Mouse (Mus musculus) heart, postnatal 25 days (tissue): Measurements from ENCODE around the gene Prok1. TPM values are rescaled to one million over a fixed set of nuclear protein-coding genes. Genes with fewer than 3 reads are reported as not detected.

Experiments used
- DNase-seq: peaks from one replicate; pipeline ENCODE4 v3.0.0; 2022; ENCODE audit warnings: low spot score
- intact Hi-C: fragments of 180-260 bp; cut with DNase I; formaldehyde crosslinking; loops from one replicate; pipeline ENCODE4 v1.15.1; 2025
- total RNA-seq, 2 experiments: library from RNA; stranded (reverse); gene quantifications; 2 replicates each; pipeline ENCODE4 v1.2.3; 2021

The Prok1 gene
- total RNA-seq, result not detected

DNA sequence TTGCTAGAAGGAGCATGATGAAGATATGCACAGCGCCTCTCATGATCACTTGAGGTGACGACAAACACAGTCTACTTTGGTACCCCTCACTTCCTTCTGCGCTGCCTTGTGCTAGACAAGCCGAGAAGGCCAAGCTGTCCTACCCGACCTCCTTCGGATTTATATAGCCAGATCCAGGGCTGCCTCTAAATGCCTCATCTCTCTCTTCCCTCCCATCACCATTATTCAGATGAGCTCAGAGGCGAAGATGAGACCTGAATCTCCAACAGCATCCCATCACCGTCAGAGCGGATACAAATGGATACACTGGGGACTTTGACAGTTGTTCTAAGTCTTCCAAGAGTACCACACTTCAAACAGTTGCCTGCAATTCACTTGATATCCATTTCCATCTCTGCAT is at the start of gene Prok1:
Prok1 (minus strand) TSS at position 101 of the 400 bp plus-strand sequence.
- DNase-seq, result no peak
- intact Hi-C loops, result no loop called here

DNA sequence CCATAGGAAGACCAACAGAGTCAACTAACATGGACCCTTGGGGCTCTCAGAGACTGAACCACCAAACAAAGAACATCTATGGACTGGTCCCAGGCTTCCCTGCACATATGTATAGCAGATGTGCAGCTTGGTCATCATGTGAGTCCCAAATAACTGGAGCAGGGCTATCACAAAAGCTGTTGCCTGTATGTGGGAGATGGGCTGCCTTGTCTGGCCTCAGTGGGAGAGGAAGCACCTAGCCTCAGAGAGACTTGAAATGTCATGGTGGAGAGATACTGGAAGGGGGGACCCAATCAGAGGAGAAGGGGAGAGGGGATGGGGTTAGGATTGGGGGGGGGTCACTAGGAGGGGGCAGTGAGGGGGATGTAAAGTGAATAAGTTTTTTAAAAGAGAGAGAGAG is 47.8 kb upstream of the Prok1 start:
- DNase-seq, result no peak
- intact Hi-C loops, result no loop called here

DNA sequence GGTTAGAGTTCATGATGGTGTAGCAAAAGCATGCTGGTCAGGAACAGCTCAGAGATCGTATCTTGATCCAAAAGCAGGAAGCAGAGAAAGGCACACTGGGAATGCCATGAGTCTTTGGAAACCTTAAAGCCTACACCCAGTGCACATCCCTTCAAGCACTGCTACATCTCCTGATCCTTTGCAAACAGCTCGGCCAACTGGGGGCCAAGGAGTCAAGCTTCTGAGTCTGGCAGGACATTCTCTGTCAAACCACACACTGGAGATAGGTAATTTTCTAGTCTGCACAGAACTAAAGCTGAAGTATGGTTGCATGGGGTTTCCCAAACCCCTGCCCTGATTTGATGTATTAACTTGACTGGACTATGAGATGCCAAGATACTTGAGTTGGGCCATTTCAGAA is 46.6 kb upstream of the Prok1 start:
- intact Hi-C loops, result no loop called here
- DNase-seq, result no peak

GRCm38 (mm10) chr3:107278479-107279269 is 39.2 kb upstream of the Prok1 start, which contains the start of gene Lamtor5:
Lamtor5 (plus strand) TSS chr3:107278858.
- intact Hi-C loops, result loop anchor here (2.0 to 10.0 kb wide), 3 partner anchors 52 to 189 kb away; no protein-coding TSS in a partner anchor
- peak; percentile 80 for DNase-seq

GRCm38 (mm10) chr3:107276626-107277025 is 37.1 kb upstream of the Prok1 start:
- DNase-seq, result no peak
- intact Hi-C loops, result loop anchor here (5.0 to 10.0 kb wide), 2 partner anchors 182 to 191 kb away; no protein-coding TSS in a partner anchor

- intact Hi-C loops, result loop anchor here (5.0 to 10.0 kb wide), 2 partner anchors 181 to 191 kb away; no protein-coding TSS in a partner anchor
- DNase-seq, result no peak
Measured at GRCm38 (mm10) chr3:107275996-107276395, 36.5 kb upstream of the Prok1 start.

GRCm38 (mm10) chr3:107275351-107275750 is 35.8 kb upstream of the Prok1 start:
- intact Hi-C loops, result loop anchor here (5.0 to 10.0 kb wide), 2 partner anchors 181 to 192 kb away; no protein-coding TSS in a partner anchor

DNA sequence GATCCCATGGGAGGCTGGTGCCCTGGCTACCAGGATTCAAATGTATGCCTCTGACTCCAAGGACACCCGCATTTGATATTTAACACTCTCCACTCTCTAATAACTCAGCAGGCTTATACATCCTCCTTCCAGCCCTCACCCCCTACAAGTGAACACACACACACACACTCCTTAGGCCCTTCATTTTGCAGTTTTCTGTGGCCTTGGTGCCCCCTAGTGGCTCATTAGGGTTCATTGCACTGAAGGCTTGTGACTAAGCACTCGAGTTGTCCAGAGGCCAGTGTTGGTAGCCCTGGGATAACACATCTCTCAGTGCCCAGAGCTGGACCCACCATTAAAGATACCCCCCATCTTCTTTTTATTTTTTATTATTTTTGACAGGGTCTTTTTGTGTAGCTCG is 34.3 kb upstream of the Prok1 start:
- intact Hi-C loops, result loop anchor here (1.0 to 10.0 kb wide), 3 partner anchors 41 to 179 kb away; no protein-coding TSS in a partner anchor

More at GRCm38 (mm10) chr3:107275351-107275750, 35.8 kb upstream of the Prok1 start:
- no peak for DNase-seq

DNA sequence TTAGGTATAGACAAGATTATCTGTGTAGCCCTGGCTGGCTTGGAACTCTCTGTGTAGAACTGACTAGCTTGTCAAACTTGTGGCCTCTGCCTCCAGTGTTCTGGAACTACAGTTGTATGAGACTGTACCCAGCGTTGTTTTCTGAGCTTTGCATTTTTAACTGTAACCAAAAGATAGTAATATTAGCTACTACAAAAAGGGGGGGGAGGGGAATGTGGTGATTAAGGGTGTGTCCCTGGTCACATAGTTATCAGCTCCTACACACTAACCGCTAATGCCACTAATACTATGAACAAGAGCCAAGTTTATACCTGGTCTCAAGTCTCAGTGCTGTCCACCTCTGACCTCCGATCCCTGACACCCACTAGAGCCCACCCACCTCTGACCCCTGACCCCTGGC is 32.9 kb upstream of the Prok1 start:
- no peak for DNase-seq
- intact Hi-C loops, result loop anchor here (10.0 kb wide), 1 partner anchor 178 kb away; no protein-coding TSS in a partner anchor

More for the DNA sequence above, 34.3 kb upstream of the Prok1 start:
- DNase-seq, result peak; percentile 28

GRCm38 (mm10) chr3:107266814-107267345 is 27.4 kb upstream of the Prok1 start:
- intact Hi-C loops, result no loop called here
- DNase-seq, result no peak

DNA sequence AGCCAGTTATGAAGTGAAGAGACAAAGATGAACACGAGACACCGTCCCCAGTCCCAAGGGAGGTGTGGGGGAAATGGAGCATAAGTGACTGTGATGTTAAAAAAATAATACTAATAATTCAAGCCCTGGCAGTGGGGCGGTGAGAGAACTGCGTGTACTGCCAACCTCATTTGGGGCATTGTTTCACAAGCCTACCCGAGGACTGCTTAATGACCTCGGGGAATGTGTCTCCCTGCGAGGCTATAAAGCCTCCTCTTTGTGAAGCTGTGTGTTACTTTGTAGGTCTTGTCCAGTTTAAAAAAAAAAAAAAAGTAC is 22.3 kb upstream of the Prok1 start:
- intact Hi-C loops, result no loop called here

GRCm38 (mm10) chr3:107260956-107261850 is 21.7 kb upstream of the Prok1 start:
- DNase-seq, result peak; percentile 33
- intact Hi-C loops, result no loop called here

More for the DNA sequence above, 22.3 kb upstream of the Prok1 start:
- DNase-seq, result peak; percentile 35

DNA sequence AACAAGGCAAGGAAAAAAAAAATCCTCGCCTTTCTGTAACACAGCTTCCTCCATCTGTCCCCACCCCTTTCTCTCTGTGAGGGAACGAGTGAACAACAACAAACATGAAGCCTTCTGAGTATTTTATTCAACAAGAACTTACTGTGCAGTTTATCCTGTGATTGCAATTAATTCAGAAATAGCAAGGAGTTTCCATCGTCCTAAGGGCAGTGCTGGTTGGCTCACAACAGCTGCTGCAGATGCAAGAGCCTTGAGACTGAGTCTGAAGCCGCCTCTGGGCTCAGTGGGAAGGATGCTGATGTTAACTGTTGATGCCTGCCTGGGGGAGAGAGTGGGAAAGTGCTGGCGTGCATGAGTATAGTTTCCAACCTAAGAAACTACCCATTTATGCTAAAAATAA is 18.4 kb upstream of the Prok1 start:
- no peak for DNase-seq
- intact Hi-C loops, result no loop called here

GRCm38 (mm10) chr3:107256724-107257123 is 17.2 kb upstream of the Prok1 start:
- no peak for DNase-seq
- intact Hi-C loops, result no loop called here

- intact Hi-C loops, result no loop called here
- DNase-seq, result no peak
Measured at GRCm38 (mm10) chr3:107255992-107256391, 16.5 kb upstream of the Prok1 start.

DNA sequence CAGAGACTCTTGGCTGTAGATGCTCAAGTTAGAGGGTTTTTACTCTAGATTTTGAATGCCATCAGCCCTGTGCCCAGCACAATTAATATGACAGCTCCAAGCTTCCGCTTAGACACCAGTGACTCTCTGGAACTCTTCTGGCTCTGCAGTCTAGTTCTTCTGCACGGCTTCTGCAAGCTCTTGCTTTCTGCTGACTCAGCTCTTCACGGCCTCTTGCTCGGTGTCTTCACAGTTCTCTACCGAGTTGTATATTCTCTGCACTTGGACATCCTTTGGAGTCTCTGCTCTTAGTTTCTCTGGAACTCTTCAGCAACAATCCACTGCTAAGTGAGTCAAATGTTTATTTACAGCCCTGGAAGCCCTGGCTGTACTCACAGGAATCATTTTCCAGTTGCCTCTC is 14.4 kb upstream of the Prok1 start:
- intact Hi-C loops, result no loop called here
- no peak for DNase-seq

DNA sequence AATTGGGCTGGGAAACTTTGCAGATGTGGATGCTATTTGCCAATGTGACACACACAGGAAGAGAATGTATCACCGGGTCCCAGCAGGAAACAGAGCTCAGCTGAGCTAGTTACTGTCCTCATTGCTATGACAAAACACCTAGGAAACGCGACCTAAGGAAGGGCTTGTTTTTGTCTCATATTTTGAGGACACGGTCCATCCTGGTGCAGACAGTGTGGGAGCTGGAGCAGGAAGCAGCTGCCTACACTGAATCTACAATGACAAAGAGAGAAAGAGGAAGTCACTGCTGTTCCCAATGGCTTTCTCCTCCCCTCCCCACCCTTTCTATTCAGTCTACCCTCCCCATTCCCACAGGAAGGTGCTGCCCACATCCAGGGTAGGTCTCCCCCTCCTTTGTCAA is 12.5 kb upstream of the Prok1 start:
- intact Hi-C loops, result no loop called here
- peak; percentile 17 for DNase-seq

- intact Hi-C loops, result no loop called here
- no peak for DNase-seq
Measured at GRCm38 (mm10) chr3:107250320-107250719, 10.8 kb upstream of the Prok1 start.

GRCm38 (mm10) chr3:107249042-107249441 is 9.5 kb upstream of the Prok1 start:
- intact Hi-C loops, result no loop called here
- DNase-seq, result no peak

GRCm38 (mm10) chr3:107246876-107247275 is 7.4 kb upstream of the Prok1 start:
- no peak for DNase-seq
- intact Hi-C loops, result no loop called here
